Mouse (Mus musculus): Measurements from ENCODE around the gene Cebpa. TPM values are rescaled to one million over a fixed set of nuclear protein-coding genes. Genes with fewer than 3 reads are reported as not detected.

Gene Cebpa
- total RNA-seq, 4 experiments from 2014 or later = 3.0 to 10.9 (median 6.4) TPM

GRCm38 (mm10) chr7:35120146-35120691 is 1.1 kb downstream of the Cebpa start:
- peak in 1 of 2 experiments; percentile 29 for DNase-seq (ENCODE audit: low spot score in 2 of 2)

- no peak for DNase-seq (ENCODE audit: low spot score in 2 of 2)
These were observed 2.1 kb downstream of the Cebpa start for GRCm38 (mm10) chr7:35121150-35121549.

DNA sequence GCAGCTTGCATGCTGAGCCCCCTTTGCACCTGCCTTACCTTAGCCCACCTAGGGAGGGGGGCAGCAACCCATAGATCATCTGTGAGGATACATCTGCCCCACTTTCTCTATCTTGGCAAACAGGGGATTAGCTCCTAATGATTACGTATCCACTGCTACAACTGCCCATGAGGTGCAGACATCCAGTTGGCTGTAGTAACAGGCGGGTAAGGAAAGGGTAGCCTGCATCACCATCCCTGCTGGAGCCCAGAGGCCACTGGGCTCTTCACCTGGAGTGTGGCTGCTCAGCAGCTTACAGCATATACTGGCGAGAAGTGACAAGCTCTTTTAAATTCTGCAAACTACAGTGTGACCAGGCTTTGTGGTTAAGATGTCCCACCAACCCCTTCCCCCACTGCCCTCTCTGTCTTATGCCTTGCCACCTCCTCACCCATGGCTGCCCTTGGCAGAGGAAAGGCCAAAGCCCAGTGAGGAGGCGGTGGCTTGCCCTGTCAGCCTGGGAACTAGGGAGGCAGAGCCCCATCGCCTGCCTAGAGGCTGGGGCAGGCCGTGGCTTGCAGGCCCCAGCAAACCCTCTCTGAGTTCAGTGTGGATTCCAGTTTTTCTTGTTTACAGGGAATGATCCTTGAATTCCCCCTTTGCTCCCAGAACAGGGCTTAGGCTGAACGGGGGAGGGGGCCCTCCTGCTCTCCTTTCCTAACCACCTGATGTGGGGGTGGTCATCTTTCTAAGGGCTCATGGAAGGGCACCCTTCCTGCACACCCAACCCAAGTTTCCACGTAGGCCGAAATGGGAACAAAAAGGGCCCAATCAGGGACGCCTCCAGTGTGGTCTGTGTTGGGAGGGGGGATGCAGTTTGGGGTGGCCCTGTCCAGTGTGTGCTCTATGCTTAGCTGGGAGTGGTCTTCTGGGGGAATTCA is 3.6 kb downstream of the Cebpa start:
- no peak for DNase-seq (ENCODE audit: low spot score in 2 of 2)

DNA sequence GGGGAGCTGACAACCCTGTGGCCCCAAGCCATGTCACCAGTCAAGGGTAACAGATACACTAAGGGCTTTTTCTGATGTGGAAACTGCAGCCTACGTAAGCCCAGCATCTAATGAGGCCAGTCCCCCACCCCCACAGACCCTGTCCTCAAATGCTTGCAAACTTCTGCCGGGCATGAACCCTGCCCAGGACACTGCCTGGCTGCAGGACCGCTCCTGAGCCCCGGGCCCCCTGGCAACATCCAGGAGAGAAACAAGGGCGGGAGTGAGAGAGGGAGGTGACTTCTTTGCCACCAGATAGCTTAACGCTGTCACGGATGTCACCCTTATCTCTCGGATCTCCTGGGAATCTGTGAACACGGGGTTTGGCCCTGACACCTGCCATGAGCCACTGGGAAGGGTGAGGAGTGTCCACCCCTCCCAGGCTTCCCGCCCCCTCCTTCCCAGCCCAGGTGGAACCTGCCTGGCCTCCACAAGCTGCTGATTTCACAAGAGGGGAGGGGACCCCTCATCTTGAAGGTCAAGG is 4.4 kb downstream of the Cebpa start:
- no peak for DNase-seq (ENCODE audit: low spot score in 2 of 2)

- no peak for DNase-seq (ENCODE audit: low spot score in 2 of 2)
These were observed 5.1 kb downstream of the Cebpa start for GRCm38 (mm10) chr7:35124216-35124615.

DNA sequence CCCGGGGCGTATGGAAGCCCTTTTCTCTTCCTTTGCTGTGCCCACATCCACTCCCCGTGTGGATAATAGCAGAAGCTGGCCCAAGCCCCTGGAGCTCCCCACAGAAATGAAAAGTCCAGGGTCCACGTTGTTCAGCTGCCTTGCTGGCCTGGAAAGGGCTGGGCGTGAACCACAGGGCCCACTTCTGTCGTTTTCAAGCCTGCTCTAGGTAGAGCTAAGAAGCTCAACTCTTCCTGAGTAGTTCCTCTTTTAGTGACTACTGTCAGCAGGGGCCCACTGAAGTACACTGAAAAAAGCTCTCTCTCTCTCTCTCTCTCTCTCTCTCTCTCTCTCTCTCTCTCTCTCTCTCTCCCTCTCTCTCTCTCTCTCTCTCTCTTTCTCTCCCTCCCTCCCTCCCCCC is 5.7 kb downstream of the Cebpa start:
- no peak for DNase-seq (ENCODE audit: low spot score in 2 of 2)

GRCm38 (mm10) chr7:35125971-35126370 is 6.9 kb downstream of the Cebpa start:
- DNase-seq (ENCODE audit: low spot score in 2 of 2) = no peak

- no peak for DNase-seq (ENCODE audit: low spot score in 2 of 2)
These were observed 7.9 kb downstream of the Cebpa start for GRCm38 (mm10) chr7:35127001-35127400.

- DNase-seq (ENCODE audit: low spot score in 2 of 2) = no peak
These were observed 8.6 kb downstream of the Cebpa start for GRCm38 (mm10) chr7:35127721-35128120.

DNA sequence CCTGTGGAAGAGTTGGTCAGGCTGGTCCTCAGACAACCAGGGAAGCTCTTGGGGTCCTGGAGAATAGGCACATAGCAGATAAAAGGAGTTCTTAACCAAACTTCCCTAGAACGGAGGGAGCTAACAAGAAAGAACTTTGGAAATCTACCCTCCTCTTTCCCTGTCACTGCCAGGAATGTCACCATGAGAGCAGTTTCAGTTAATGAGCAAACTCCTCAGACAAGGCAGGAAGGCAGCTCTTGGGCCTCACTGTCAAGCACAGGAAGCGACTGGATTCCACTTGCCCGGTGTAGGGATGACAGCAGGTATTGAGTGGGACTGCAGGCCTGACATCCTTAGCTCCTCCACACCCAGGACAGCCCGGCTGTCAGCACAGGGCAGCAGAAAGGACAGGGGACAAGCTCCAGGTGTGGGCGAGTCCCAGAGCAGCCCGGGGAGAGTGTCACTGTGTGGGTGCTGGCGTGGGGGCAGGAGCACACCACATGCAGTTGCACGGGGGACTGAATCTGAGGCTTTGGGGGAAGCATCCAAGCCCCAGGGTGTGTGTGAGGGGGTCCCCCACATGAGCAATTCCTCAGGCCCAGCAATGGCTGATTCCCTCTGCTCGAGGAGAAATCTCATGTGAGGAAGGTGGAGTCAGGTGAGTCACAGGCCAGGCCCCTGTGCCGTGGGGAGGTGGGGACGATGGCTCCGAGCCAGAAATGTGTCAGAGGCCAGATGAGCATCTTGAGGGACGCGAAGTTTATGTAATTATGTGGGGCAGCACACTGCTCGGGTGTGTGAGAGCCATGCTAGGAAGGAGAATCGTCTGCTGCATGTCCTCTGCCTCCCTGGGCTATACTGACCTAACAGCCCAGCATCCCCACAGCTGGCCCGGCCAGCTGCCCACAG is 9.8 kb downstream of the Cebpa start:
- DNase-seq (ENCODE audit: low spot score in 2 of 2) = no peak

- no peak for DNase-seq (ENCODE audit: low spot score in 2 of 2)
These were observed 11.1 kb downstream of the Cebpa start for GRCm38 (mm10) chr7:35130059-35130738.

- no peak for DNase-seq (ENCODE audit: low spot score in 2 of 2)
These were observed 11.8 kb downstream of the Cebpa start for GRCm38 (mm10) chr7:35130888-35131287.

GRCm38 (mm10) chr7:35131601-35132000 is 12.5 kb downstream of the Cebpa start:
- DNase-seq (ENCODE audit: low spot score in 2 of 2) = no peak

- no peak for DNase-seq (ENCODE audit: low spot score in 2 of 2)
These were observed 15.5 kb downstream of the Cebpa start for GRCm38 (mm10) chr7:35134621-35135020.

- DNase-seq (ENCODE audit: low spot score in 2 of 2) = no peak
These were observed 18.4 kb downstream of the Cebpa start for GRCm38 (mm10) chr7:35137524-35137923.

- no peak for DNase-seq (ENCODE audit: low spot score in 2 of 2)
These were observed 19.4 kb downstream of the Cebpa start for GRCm38 (mm10) chr7:35138481-35138880.

DNA sequence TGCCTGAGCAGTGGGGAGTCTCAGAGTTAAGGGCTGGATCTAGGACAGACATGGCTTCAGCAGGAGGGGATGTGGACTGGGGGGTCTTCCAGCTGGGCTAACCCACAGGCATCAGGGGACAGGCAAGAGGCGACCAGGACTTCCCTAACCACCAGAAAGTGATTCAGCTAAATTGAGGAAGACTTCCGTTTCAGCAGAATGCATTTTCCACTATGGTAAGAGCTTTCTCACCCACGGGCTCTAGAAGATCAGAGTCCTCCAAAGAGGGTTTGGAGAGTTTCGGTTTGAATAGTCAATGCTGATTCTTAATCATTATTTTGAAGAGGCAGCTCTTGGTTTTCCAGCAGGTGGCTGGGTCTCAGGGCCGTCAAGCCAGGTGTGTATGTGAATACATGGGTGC is 20.8 kb downstream of the Cebpa start:
- DNase-seq (ENCODE audit: low spot score in 2 of 2) = no peak

GRCm38 (mm10) chr7:35141519-35141918 is 22.4 kb downstream of the Cebpa start:
- DNase-seq (ENCODE audit: low spot score in 2 of 2) = no peak

DNA sequence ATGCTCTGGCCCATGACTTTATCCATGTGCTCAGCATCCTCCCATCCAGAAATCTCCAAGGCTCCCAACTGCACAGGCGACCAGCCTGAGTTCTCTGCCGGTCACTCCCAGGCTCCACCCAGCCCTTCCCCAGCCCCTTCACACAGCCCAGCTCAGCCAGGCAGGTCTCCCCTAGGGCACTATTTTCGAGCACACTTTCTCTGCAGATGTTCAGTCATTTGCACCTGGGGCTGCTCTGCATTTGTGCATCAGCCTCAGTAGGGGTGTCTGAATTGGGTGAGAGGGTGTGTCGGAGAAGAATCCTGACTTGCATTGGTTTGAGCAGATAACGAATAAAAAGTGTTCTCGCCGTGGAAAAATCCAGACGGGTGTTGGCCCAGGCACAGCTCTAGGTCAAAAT is 23.4 kb downstream of the Cebpa start:
- DNase-seq (ENCODE audit: low spot score in 2 of 2) = no peak

GRCm38 (mm10) chr7:35143864-35144618 is 24.9 kb downstream of the Cebpa start:
- no peak for DNase-seq (ENCODE audit: low spot score in 2 of 2)
